Mouse (Mus musculus) hindlimb bud, embryonic 11.5 days (tissue): Measurements from ENCODE around the gene Eef1a1.
"Not testable (repeated sequence)": the region's sequence is repeated elsewhere in the genome, so short reads cannot be mapped to it uniquely, and the experiment has no call there.

Experiments used
- DNase-seq: peaks from one replicate; pipeline ENCODE4 v3.0.0-alpha.2; 2012; ENCODE audit warnings: low read depth, low spot score; ENCODE audit errors: extremely low spot score

Eef1a1 gene

GRCm38 (mm10) chr9:78508106-78508786, 19.3 kb upstream of the Eef1a1 start:
- DNase-seq, result no peak

GRCm38 (mm10) chr9:78506722-78507077, 17.7 kb upstream of the Eef1a1 start:
- DNase-seq, result no peak

GRCm38 (mm10) chr9:78506002-78506721, 17.2 kb upstream of the Eef1a1 start:
- DNase-seq, result no peak

GRCm38 (mm10) chr9:78505223-78505622, 16.3 kb upstream of the Eef1a1 start:
- DNase-seq, result no peak

DNA sequence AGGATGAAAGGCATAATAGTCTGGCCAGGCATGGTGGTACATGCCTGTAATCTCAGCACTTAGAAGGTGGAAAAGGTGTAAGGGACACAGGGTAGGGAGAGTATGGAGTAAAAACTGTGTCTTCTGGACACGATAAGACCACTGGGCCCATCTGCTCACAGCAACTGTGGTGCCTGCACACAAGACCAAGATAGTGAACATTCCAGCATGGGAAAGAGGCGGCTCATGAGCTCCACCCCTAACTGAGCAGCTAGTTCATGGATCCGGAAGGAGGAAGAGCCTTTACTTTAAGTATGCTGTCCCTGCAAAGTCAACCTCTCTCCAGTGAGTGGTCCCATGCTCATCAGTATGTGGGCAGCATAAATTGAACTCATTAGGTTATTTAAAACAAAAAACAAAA, 15.7 kb upstream of the Eef1a1 start:
- DNase-seq, result no peak

GRCm38 (mm10) chr9:78504133-78504532, 15.2 kb upstream of the Eef1a1 start:
- no peak for DNase-seq

GRCm38 (mm10) chr9:78503223-78504079, 14.5 kb upstream of the Eef1a1 start:
- DNase-seq, result no peak

GRCm38 (mm10) chr9:78501284-78501683, 12.3 kb upstream of the Eef1a1 start:
- no peak for DNase-seq

- no peak for DNase-seq
Measured at GRCm38 (mm10) chr9:78500386-78500785, 11.4 kb upstream of the Eef1a1 start.

DNA sequence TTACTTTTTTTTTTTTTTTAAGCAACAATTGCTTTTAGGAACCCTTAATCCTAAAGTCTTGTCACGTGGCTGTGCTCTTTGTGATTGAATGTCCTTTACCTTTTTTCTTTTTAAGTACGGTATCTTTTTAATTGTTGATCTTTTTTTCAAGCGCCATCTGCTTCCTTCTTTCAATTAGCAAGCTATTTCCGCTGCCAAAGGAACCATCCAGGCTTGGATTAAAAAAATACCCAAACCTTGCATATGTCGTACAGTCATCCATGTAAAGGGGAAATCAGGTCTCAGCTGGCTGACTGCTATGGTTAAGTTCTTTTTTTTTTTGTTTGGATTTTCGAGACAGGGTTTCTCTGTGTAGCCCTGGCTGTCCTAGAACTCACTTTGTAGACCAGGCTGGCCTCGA, 4.2 kb upstream of the Eef1a1 start:
- no peak for DNase-seq

GRCm38 (mm10) chr9:78492254-78492653, 3.3 kb upstream of the Eef1a1 start:
- DNase-seq, result no peak

DNA sequence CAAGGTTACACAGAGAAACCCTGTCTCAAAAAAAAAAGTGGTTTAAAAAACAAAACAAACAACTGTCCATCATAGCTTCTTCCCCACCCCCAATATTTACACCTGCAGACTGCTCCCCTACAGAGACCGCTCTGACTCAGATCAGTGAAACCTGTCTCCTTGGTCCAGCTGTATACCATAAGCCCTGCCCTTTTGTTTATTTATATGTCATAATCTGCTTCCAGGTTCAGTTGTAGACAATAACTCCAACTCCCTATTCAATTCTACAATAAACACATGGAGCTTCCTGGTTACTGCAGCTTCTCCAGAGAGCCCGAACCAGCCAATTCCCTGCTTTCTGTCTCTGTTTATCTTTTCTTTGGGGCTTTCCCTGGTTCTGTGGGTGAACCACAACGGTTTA, 2.2 kb upstream of the Eef1a1 start:
- DNase-seq, result no peak

GRCm38 (mm10) chr9:78488021-78488420, 930 bp downstream of the Eef1a1 start:
- not testable (repeated sequence) for DNase-seq

DNA sequence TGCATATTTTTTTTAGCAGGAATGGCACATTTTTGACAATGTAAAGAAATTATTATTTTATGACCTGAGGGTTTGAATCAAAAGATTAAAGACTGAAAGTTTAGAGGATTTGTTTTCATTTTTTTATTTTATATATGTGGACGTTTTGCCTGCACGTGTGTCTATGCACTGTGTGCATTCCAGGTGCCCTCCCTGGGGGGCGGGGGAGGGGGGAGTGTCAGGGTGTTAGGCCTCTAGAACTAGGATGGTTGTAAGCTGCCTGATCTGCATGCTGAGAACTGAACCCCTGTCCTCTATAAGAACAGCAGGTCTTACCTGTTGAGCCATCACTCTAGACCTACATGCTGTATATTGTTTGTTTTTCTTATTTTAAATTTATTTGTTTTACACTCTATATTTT, 4.3 kb downstream of the Eef1a1 start:
- DNase-seq, result no peak

GRCm38 (mm10) chr9:78482386-78482785, 6.6 kb downstream of the Eef1a1 start:
- no peak for DNase-seq

GRCm38 (mm10) chr9:78481423-78482331, 7.3 kb downstream of the Eef1a1 start:
- DNase-seq, result peak; percentile 96

- DNase-seq, result no peak
Measured at GRCm38 (mm10) chr9:78480706-78481358, 8.1 kb downstream of the Eef1a1 start.

DNA sequence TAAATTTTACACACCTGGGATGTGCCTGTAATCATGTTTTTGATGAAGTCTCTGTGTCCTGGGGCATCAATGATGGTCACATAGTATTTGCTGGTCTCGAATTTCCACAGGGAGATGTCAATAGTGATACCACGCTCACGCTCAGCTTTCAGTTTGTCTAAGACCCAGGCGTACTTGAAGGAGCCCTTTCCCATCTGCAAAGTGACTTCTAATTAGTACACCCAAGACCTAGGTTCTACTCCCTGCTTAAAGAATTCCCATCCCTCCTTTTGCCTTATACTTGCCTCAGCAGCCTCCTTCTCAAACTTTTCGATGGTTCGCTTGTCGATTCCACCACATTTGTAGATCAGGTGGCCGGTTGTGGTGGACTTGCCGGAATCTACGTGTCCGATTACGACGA, 8.7 kb downstream of the Eef1a1 start:
- DNase-seq, result not testable (repeated sequence)

DNA sequence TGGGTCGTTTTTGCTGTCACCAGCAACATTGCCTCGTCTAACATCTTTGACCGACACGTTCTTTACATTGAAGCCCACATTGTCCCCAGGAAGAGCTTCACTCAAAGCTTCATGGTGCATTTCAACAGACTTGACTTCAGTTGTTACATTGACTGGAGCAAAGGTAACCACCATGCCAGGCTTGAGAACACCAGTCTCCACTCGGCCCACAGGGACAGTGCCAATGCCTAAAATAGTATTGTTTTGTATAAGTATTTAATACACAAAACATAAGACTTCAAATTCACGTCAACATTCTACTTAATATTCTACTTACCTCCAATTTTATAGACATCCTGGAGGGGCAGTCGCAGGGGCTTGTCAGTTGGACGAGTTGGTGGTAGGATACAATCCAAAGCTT, 9.6 kb downstream of the Eef1a1 start:
- DNase-seq, result not testable (repeated sequence)

- DNase-seq, result not testable (repeated sequence)
Measured at GRCm38 (mm10) chr9:78478009-78478605, 10.8 kb downstream of the Eef1a1 start.
